Mouse (Mus musculus): ENCODE data around the gene Olfr1238.

Gene Olfr1238

DNA sequence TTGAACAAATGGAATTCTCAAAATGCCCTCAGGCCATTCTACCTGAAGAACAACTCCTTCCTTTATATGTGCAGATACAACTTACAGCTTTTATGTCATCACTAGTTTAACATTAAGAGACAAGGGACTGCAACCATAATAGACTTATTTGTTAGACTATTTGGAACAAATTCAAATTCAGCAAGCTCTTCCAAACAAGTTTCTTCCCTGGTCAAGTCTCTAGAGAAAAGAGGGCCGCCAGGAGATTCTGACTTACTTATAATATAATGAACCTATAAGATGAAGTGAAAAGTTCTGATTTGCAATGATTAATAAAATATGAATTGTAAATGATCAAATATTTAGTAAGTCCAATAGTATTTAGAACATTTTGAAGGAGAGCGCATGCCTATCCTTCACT lies at the start of gene Olfr1238:
TSS of gene Olfr1238 (minus strand) at position 101 of the 400 bp plus-strand sequence.
- no peak for DNase-seq

DNA sequence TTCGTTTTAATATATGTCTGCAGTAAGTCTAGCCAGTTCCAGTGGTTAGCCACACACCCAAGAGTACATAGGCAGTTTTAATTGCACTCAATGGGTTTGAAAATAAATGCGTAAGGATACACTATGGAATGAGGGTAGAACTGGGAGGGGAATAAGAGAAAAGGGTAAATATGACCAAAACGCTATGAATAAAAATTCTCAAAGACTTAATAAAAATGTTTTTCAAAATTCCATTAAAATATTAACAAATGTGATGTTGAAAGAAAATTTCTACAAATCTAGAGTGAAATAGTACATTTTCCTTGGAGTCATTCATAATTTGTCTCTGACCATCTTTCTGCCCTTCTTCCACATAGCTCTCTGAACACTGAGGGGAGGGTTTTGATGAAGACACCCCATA lies 33.4 kb upstream of the Olfr1238 start, which contains the start of gene Olfr1240:
TSS of gene Olfr1240 (minus strand) at position 101 of the 400 bp plus-strand sequence.
- no peak for DNase-seq

DNA sequence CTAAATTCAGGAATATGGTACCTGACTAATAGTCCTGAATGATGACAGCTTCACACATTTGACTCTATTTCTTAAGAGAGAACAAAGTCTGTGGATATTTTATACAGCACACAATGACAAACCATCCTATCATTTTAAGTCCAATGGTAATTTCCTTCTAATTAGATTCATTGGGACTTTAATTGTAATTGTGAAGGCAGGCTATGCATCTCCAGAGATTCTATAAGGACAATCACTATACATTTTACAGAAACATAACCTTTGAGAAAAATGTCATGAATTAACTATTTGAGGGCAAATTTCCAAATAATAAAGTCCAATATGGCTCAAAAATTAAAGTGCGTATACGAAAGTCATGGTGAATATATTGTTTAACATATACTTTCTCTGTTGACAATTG lies 10.8 kb upstream of the Olfr1238 start, which contains the start of gene Olfr1239:
TSS of gene Olfr1239 (minus strand) at position 101 of the 400 bp plus-strand sequence.
- no peak for DNase-seq

DNA sequence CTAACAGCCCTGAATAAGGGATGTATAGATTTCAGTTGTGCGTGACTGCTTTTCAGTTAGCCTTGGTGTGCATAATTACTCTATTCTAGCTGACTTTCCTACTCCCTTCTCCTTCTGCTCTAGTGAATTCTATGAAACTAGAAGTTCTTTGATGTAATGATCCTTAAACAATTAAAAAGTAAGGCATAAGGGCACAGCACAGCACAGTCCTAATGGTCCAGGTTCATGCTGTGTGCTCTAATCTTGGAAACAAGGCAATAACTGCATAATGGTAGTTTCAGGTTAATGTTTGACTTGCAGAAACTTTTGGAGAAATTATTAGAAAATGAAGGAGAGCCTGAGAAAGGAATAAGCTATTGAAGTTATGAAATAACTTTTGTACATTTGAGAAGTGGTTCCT lies 5.1 kb upstream of the Olfr1238 start:
- no peak for DNase-seq

DNA sequence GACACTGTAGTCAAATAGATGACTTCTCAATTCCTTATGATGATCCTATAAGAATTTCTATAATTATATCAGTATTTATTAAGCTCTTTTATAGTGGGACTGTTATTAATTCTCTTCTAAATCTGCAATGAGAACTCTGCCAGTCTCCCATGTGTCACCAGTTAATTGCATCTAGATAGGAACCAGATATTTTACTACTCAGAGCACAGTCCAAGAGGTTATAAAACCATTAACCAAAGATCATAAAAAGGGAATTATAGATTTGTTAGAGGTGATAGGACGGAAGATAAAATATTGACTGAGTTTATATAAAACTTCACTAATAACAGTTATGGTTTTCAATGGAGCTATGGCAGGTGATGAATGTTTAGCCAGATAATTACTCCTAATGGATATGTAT lies 8.6 kb downstream of the Olfr1238 start:
- DNase-seq = no peak

DNA sequence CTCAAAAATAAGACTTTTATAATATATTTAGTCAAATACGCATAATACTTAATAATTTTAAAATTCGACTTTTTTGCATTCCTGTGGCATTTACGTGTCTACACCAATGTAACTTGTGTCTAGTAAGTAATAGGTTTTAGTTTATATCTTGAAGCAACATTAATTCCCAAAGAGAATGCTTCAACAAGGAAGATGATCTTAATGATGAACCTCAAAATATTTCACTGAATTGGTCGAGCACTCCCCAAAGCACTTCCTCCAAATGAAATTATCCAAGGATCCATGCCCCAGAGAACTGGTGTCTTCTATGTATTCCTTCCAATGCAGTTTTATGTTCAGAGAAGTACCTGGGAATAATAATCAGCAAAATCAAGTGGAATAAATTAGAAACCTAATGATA lies 44.7 kb downstream of the Olfr1238 start, which contains the start of gene Olfr1234:
TSS of gene Olfr1234 (minus strand) at position 101 of the 400 bp plus-strand sequence.
- no peak for DNase-seq
